Mouse (Mus musculus): ENCODE data around the gene Eepd1. TPM values are rescaled to one million over a fixed set of nuclear protein-coding genes. Genes with fewer than 3 reads are reported as not detected.

The Eepd1 gene
- total and polyA plus RNA-seq, 3 experiments, result 0.85 to 1.6 TPM; not detected in 1

DNA sequence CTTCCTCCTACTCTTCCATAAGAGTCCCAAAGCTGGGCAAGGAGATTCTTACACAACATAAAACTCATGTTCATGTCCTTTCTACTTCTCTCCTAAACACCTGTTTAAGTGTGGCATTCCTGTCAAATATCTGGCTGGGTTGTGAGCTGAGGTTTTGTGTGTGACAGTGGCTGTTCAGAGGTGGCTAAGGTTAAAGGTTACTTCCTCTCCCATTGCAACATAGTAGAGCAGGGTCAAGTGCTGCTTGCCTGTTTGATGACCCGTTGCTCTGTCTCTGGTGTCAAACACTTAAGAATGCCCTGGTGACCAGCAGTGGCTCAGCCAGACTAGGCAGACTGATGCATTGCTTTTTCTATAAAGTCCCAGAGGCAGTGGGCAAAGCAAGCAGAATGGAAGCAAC, 104.3 kb downstream of the Eepd1 start:
- H3K4me3 ChIP-seq (ENCODE audit: control insufficient read depth in 1 of 2, insufficient read depth in 1 of 2, low read depth in 2 of 2, low read length in 2 of 2), result no peak overlapping the region
- no peak overlapping the region for H3K9ac ChIP-seq (ENCODE audit: control insufficient read depth, low read depth, low read length, poor library complexity, severe bottlenecking)
- H3K27ac ChIP-seq (ENCODE audit: control insufficient read depth, low read depth, low read length), result no peak overlapping the region
- no peaks in the 10 kb centered on the region for H3K9me3 ChIP-seq (replicated peaks; ENCODE audit: insufficient read depth, low read length)
- no peaks in the 10 kb centered on the region for H3K27me3 ChIP-seq (ENCODE audit: control insufficient read depth in 1 of 2, insufficient read depth in 2 of 2, low read length in 2 of 2)
- no peak for TF ChIP-seq NRF1 (IDR thresholded peaks at IDR 0.05; ENCODE audit: insufficient read depth, low read depth, low read length, poor library complexity, severe bottlenecking)
- no peak for TF ChIP-seq SMC3 (IDR thresholded peaks at IDR 0.05; ENCODE audit: low read depth, low read length)
- no peak for TF ChIP-seq POLR2AphosphoS2 (IDR thresholded peaks at IDR 0.05; ENCODE audit: low read length)
- no peak for TF ChIP-seq ZC3H11A (IDR thresholded peaks at IDR 0.05; ENCODE audit: low read depth, low read length)
- TF ChIP-seq E2F4 (IDR thresholded peaks at IDR 0.05; ENCODE audit: borderline replicate concordance, low read depth, low read length), result no peak
- TF ChIP-seq NELFE (IDR thresholded peaks at IDR 0.05; ENCODE audit: low read depth, low read length), result no peak
- TF ChIP-seq MYB (IDR thresholded peaks at IDR 0.05; ENCODE audit: low read depth, low read length), result no peak
- TF ChIP-seq ZKSCAN1 (IDR thresholded peaks at IDR 0.05; ENCODE audit: low read depth, low read length), result no peak
- TF ChIP-seq CHD1 (IDR thresholded peaks at IDR 0.05; ENCODE audit: low read depth, low read length), result no peak
- no peak for TF ChIP-seq JUND (IDR thresholded peaks at IDR 0.05; ENCODE audit: low read depth, low read length)
- TF ChIP-seq RCOR1 (IDR thresholded peaks at IDR 0.05; ENCODE audit: low read depth, low read length), result no peak
- no peak for TF ChIP-seq POLR2AphosphoS5 (IDR thresholded peaks at IDR 0.05; ENCODE audit: borderline replicate concordance, low read depth, low read length)
- no peak for TF ChIP-seq BHLHE40 (IDR thresholded peaks at IDR 0.05; ENCODE audit: borderline replicate concordance, low read depth, low read length)
- no peaks in the 10 kb centered on the region for H3K79me2 ChIP-seq (ENCODE audit: control insufficient read depth, insufficient read depth, low read length, poor library complexity)
- no peaks in the 10 kb centered on the region for H3K4me1 ChIP-seq (ENCODE audit: control insufficient read depth in 1 of 2, insufficient read depth in 2 of 2, low read length in 2 of 2)
- H3K36me3 ChIP-seq (ENCODE audit: control insufficient read depth in 1 of 2, insufficient read depth in 2 of 2, low read length in 2 of 2), result no peaks in the 10 kb centered on the region
- DNase-seq (ENCODE audit: low read depth, low spot score), result no peak

DNA sequence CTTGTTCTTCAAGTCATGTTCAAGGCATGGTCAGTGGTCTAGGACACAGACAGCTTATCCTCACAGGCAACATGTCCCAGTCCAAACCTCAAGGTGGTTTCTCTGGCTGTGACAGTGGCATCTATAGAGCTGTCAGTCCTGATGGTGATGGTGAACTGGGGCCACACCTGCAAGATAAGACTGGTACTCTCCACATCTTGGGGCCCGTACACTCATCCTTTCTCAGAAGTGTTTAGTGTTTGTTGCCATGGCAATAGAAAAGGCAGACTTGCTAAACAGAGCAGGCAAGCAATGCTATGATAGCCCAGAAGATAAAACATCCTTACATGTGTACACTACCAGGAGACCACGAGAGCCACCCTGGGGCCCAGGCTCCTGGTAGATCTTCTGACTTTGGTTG, 107.2 kb downstream of the Eepd1 start:
- Histone ChIP-seq H3K36me3 (ENCODE audit: control insufficient read depth in 1 of 2, insufficient read depth in 2 of 2, low read length in 2 of 2) (peaks cover 0 to 8% of the 10 kb centered on the region in 2 experiments; a peak in 2 of 4 replicates), H3K79me2 (ENCODE audit: control insufficient read depth, insufficient read depth, low read length, poor library complexity) (no peaks in the 10 kb centered on the region)

More for the DNA sequence above, 107.2 kb downstream of the Eepd1 start:
- Histone ChIP-seq H3K27me3 (ENCODE audit: control insufficient read depth in 1 of 2, insufficient read depth in 2 of 2, low read length in 2 of 2) (no peaks in the 10 kb centered on the region), H3K9ac (ENCODE audit: control insufficient read depth, low read depth, low read length, poor library complexity, severe bottlenecking) (no peak overlapping the region), H3K27ac (ENCODE audit: control insufficient read depth, low read depth, low read length) (no peak overlapping the region), H3K4me3 (ENCODE audit: control insufficient read depth in 1 of 2, insufficient read depth in 1 of 2, low read depth in 2 of 2, low read length in 2 of 2) (no peak overlapping the region), H3K4me1 (ENCODE audit: control insufficient read depth in 1 of 2, insufficient read depth in 2 of 2, low read length in 2 of 2) (peaks cover 0 to 11% of the 10 kb centered on the region in 2 experiments; a peak in 3 of 4 replicates), H3K9me3 (replicated peaks; ENCODE audit: insufficient read depth, low read length) (no peaks in the 10 kb centered on the region)
- TF ChIP-seq TCF12 (IDR thresholded peaks at IDR 0.05; ENCODE audit: low read depth, low read length) (no peak), MYC (IDR thresholded peaks at IDR 0.05; ENCODE audit: low read depth, low read length) (no peak), EP300 (IDR thresholded peaks at IDR 0.05; ENCODE audit: low read depth in 1 of 2, low read length in 2 of 2) (no peak), USF1 (IDR thresholded peaks at IDR 0.05; ENCODE audit: low read depth, low read length) (no peak), BHLHE40 (IDR thresholded peaks at IDR 0.05; ENCODE audit: borderline replicate concordance, low read depth, low read length) (no peak), ZC3H11A (IDR thresholded peaks at IDR 0.05; ENCODE audit: low read depth, low read length) (no peak), ZKSCAN1 (IDR thresholded peaks at IDR 0.05; ENCODE audit: low read depth, low read length) (no peak), NELFE (IDR thresholded peaks at IDR 0.05; ENCODE audit: low read depth, low read length) (no peak)
- DNase-seq (ENCODE audit: low read depth, low spot score), result no peak
